Mouse (Mus musculus) stomach, embryonic 14.5 days (tissue): Measurements from ENCODE around the gene Tfr2. TPM values are rescaled to one million over a fixed set of nuclear protein-coding genes. Genes with fewer than 3 reads are reported as not detected.

Source experiments
- ATAC-seq: fragments of 200-750 bp; cut with Nextera tagmentation; 2 replicates; pipeline ENCODE4 v1.8.0; 2017; ENCODE audit warnings: low read depth, moderate TSS enrichment; ENCODE audit not compliant: insufficient number of reproducible peaks, insufficient read depth, low FRiP score
- H3K27ac ChIP-seq: fragments of 300-500 bp; sonication (generic); 2 replicates; pipeline ENCODE4 v1.5.1; 2014; ENCODE audit warnings: mild to moderate bottlenecking, low read length, moderate library complexity, mixed read lengths
- H3K27me3 ChIP-seq: fragments of 300-500 bp; sonication (generic); 2 replicates; pipeline ENCODE4 v1.6.1; 2014; ENCODE audit warnings: low read length, control low read depth, mixed read lengths; ENCODE audit not compliant: control insufficient read depth, insufficient read depth
- H3K36me3 ChIP-seq: fragments of 300-500 bp; sonication (generic); 2 replicates; pipeline ENCODE4 v1.6.1; 2014; ENCODE audit warnings: mild to moderate bottlenecking, control low read depth, low read length, moderate library complexity, mixed read lengths; ENCODE audit not compliant: control insufficient read depth, insufficient read depth
- H3K4me1 ChIP-seq: fragments of 300-500 bp; sonication (generic); 2 replicates; pipeline ENCODE4 v1.6.1; 2014; ENCODE audit warnings: low read length, control low read depth, mixed read lengths; ENCODE audit not compliant: control insufficient read depth, insufficient read depth
- H3K4me2 ChIP-seq: fragments of 300-500 bp; sonication (generic); replicated peaks from 2 replicates; pipeline ENCODE4 v1.6.1; 2014; ENCODE audit warnings: low read depth, low read length, control low read depth
- H3K4me3 ChIP-seq: fragments of 300-500 bp; sonication (generic); 2 replicates; pipeline ENCODE4 v1.5.1; 2014; ENCODE audit warnings: low read depth, low read length, control low read depth
- H3K9ac ChIP-seq: fragments of 300-500 bp; sonication (generic); replicated peaks from 2 replicates; pipeline ENCODE4 v1.6.1; 2014; ENCODE audit warnings: low read depth, mild to moderate bottlenecking, control low read depth, low read length, moderate library complexity, mixed read lengths
- H3K9me3 ChIP-seq: fragments of 300-500 bp; sonication (generic); 2 replicates; pipeline ENCODE4 v1.6.1; 2016; ENCODE audit warnings: low read depth, low read length, control low read depth; ENCODE audit not compliant: control insufficient read depth
- WGBS: fragments of 180-500 bp; shearing (Covaris S2); extraction: QIAGEN DNeasy Blood & Tissue Kit; methylation state at CpG from one replicate; pipeline ENCODE4 v1.1.7; 2014; 5-methylcytosine and 5-hydroxymethylcytosine counted together
- polyA plus RNA-seq: library from polyadenylated mRNA; unstranded; fragments of >200 nt; fragmentation: Nextera tagmentation; extraction: Ambion mirVana; gene quantifications from 2 replicates; pipeline ENCODE4 v1.2.1, GENCODE M21; 2014

The Tfr2 gene
- polyA plus RNA-seq, 1 experiment from 2014 or later: 0.46 TPM

- 0 out of 2 replicates have a peak, but pooled peaks cover 2% of the 10 kb centered on the region for H3K36me3 ChIP-seq
- peak overlapping the region; percentile 81 for H3K4me2 ChIP-seq
- ATAC-seq: no peak
- peaks cover 16% of the 10 kb centered on the region for H3K4me1 ChIP-seq
- H3K27me3 ChIP-seq: no peaks in the 10 kb centered on the region
- 68% methylated on average over 9 of the region's 9 CpGs for WGBS
- H3K9ac ChIP-seq: peak overlapping the region; percentile 73
- H3K9me3 ChIP-seq: no peaks in the 10 kb centered on the region
- H3K27ac ChIP-seq: no peak overlapping the region; the same call in 1 of the 2 replicates
- peak overlapping the region; percentile 64 for H3K4me3 ChIP-seq
These were observed 30.0 kb downstream of the Tfr2 start for GRCm38 (mm10) chr5:137599600-137599999.

DNA sequence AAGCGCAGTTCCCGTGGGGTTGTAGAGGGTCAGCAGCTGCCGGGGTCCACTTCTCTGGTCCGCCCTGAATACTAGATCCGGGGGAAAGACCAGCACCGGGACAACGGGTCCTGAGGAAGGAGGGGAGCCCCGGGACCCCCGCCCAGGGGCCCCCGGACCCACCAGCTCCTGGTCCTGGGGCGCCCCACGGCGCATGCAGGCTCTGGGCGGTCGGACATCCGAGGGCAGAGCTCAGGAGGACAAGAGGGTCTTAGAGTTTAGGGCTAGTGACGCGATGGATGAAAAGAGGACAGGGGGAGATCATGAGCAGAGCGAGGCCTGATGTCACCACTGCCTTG lies 30.6 kb downstream of the Tfr2 start:
- Histone ChIP-seq H3K9ac (peak overlapping the region; percentile 73), H3K27me3 (no peaks in the 10 kb centered on the region), H3K4me1 (peaks cover 16% of the 10 kb centered on the region), H3K4me2 (peak overlapping the region; percentile 81), H3K27ac (0 out of 2 replicates have a peak overlapping the region, but pooled peaks have one; percentile 18), H3K36me3 (0 out of 2 replicates have a peak, but pooled peaks cover 2% of the 10 kb centered on the region), H3K9me3 (no peaks in the 10 kb centered on the region), H3K4me3 (peak overlapping the region; percentile 64)
- no peak; the same call in 1 of the 2 replicates for ATAC-seq
- WGBS: 2% methylated on average over 19 of the region's 19 CpGs

DNA sequence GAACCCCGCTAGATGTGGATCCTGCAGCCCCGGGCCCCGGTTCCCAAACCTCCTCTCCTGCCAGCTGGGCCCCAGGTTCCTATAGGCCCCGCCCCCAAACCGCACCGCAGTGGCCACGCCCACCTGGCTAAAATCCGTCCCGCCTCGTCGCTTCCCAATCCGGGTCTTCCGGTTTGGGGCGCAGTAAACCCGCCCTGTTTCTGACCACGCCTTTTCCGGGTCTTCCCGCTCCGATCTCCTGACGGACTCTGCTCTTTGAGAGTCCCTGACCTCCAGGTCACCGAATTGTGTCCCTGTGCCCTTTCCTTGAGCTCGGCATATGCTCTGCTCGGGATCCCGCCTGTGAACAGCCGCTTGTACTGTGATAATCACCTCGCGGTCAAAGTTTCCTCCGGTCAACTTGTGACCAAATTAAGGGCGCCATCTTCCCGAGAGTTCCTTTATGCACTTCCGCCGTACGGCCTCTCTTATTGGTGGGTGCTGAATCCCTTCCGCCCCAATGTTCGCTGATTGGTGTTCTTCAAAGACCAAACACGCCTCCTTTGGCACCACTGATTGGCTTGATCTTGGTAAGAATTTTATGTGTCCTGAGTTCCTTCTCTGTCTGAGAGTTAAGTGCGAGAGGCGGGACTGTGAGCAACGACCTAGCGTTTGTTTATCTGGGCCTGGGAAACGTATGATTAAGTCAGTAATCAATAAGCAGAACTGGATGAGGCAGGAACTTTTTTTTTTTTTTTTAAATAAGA lies 31.2 kb downstream of the Tfr2 start, which contains the start of gene Mospd3:
Gene Mospd3, minus strand, starts transcription at position 440 of the 746 bp plus-strand sequence.
- H3K27ac ChIP-seq: peak within 1 kb of the TSS; percentile 58; the same call in 1 of the 2 replicates
- peak within 1 kb of the TSS; percentile 73 for H3K9ac ChIP-seq
- peaks cover 2% of the 10 kb centered on the region; the same call in 1 of the 2 replicates for H3K36me3 ChIP-seq
- H3K4me1 ChIP-seq: peaks cover 16% of the 10 kb centered on the region
- under 1% methylated on average over 41 of the region's 41 CpGs for WGBS
- peak; percentile 96 for ATAC-seq
- H3K9me3 ChIP-seq: no peaks in the 10 kb centered on the region
- peak within 1 kb of the TSS; percentile 64 for H3K4me3 ChIP-seq
- H3K27me3 ChIP-seq: no peaks in the 10 kb centered on the region
- peak within 1 kb of the TSS; percentile 81 for H3K4me2 ChIP-seq

- Histone ChIP-seq H3K27me3 (no peaks in the 10 kb centered on the region), H3K4me3 (peak overlapping the region; percentile 64), H3K9ac (peak overlapping the region; percentile 73; the same call in 1 of the 2 replicates), H3K36me3 (peaks cover 2% of the 10 kb centered on the region; the same call in 1 of the 2 replicates), H3K9me3 (no peaks in the 10 kb centered on the region), H3K4me1 (peaks cover 16% of the 10 kb centered on the region), H3K4me2 (peak overlapping the region; percentile 66), H3K27ac (peak overlapping the region; percentile 58; the same call in 1 of the 2 replicates)
- ATAC-seq: no peak
- under 1% methylated on average over 22 of the region's 22 CpGs for WGBS
These were observed 31.7 kb downstream of the Tfr2 start for GRCm38 (mm10) chr5:137601365-137601729.

DNA sequence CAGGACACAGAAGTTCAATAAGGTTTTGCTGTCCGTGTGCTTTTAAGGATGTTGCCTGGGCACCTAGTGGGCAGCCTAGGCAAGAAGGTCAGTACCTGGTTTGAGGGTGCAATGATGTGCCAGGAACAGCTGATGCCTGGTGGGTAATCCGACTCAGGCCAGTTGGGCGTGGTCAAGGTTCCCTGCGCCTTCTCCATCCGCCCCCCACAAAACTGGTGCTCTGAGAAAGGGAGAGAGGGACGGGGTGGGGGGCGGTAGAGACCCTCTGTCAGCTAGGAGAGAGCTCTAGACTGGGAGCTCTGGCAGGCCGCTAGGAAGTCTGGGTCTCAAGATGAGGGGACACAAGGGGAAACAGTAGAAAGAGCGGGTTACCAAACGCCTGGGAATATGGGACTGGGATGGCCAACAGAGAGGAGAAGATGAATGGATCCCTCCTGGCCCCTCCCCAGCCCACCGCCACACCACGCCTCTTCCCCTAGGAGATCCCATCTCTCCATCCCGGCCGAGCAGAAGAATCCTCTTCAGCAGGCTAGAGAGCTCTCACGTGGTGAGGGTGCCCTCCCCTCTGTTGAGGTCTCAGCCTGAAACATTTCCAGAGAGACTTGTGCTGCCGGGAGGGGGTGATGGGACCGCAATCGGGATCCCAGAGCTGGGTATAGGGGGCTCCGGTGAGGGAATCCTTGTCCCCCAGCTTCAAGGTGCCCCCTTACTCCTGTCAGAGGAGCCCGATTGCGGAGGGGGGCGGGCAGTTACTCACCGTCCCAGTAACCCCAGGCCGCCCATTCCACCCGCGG lies 38.4 kb downstream of the Tfr2 start:
- Histone ChIP-seq H3K9ac (0 out of 2 replicates have a peak overlapping the region, but pooled peaks have one; percentile 3), H3K4me3 (peak overlapping the region; percentile 16; the same call in 1 of the 2 replicates), H3K4me2 (peak overlapping the region; percentile 40), H3K4me1 (peaks cover 37% of the 10 kb centered on the region), H3K36me3 (peaks cover 10% of the 10 kb centered on the region; the same call in 1 of the 2 replicates), H3K9me3 (no peaks in the 10 kb centered on the region), H3K27ac (no peak overlapping the region), H3K27me3 (no peaks in the 10 kb centered on the region)
- ATAC-seq: no peak
- 22% methylated on average over 26 of the region's 26 CpGs for WGBS

- Histone ChIP-seq H3K9ac (0 out of 2 replicates have a peak overlapping the region, but pooled peaks have one; percentile 3), H3K4me2 (peak overlapping the region; percentile 40), H3K36me3 (peaks cover 10% of the 10 kb centered on the region; the same call in 1 of the 2 replicates), H3K4me1 (peaks cover 39% of the 10 kb centered on the region), H3K27me3 (no peaks in the 10 kb centered on the region), H3K27ac (no peak overlapping the region), H3K4me3 (peak overlapping the region; percentile 16; the same call in 1 of the 2 replicates), H3K9me3 (no peaks in the 10 kb centered on the region)
- WGBS: 18% methylated on average over 23 of the region's 23 CpGs
- no peak for ATAC-seq
These were observed 39.1 kb downstream of the Tfr2 start for GRCm38 (mm10) chr5:137608654-137609190.

DNA sequence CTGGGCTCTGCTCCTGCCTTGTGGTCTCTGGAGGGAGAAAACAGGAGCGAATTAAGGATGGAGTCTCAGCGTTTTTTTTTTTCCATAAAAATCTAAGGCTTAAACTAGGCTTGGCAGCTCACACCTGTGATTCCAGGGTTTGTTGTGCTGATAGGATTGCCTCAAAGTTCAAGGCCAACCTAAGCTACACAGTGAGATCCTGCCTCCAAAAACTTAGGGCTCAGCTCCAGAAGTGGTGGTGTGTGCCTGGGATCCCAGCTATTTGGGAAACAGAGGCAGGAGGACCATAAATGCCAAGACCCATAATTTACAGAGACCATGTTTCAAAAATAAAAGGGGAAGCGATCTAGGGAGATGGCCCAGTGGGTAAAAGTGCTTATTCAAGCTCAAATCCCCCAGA lies 39.7 kb downstream of the Tfr2 start:
- Histone ChIP-seq H3K27ac (no peak overlapping the region), H3K4me1 (peaks cover 39% of the 10 kb centered on the region), H3K4me3 (no peak overlapping the region), H3K9me3 (no peaks in the 10 kb centered on the region), H3K27me3 (no peaks in the 10 kb centered on the region), H3K9ac (no peak overlapping the region), H3K36me3 (peaks cover 10% of the 10 kb centered on the region; the same call in 1 of the 2 replicates), H3K4me2 (peak overlapping the region; percentile 40; the same call in 1 of the 2 replicates)
- 61% methylated on average over 3 of the region's 3 CpGs for WGBS
- ATAC-seq: no peak

- H3K9ac ChIP-seq: peak overlapping the region; percentile 18; the same call in 1 of the 2 replicates
These were observed 40.4 kb downstream of the Tfr2 start for GRCm38 (mm10) chr5:137610056-137610455.

More at GRCm38 (mm10) chr5:137610056-137610455, 40.4 kb downstream of the Tfr2 start:
- WGBS: 55% methylated on average over 4 of the region's 4 CpGs
- Histone ChIP-seq H3K27ac (peak overlapping the region; percentile 98; the same call in 1 of the 2 replicates), H3K27me3 (no peaks in the 10 kb centered on the region), H3K4me3 (peak overlapping the region; percentile 30), H3K4me1 (peaks cover 39% of the 10 kb centered on the region), H3K4me2 (peak overlapping the region; percentile 51), H3K36me3 (peaks cover 10% of the 10 kb centered on the region; the same call in 1 of the 2 replicates), H3K9me3 (no peaks in the 10 kb centered on the region)
- ATAC-seq: no peak
